Mouse (Mus musculus) hindbrain, embryonic 13.5 days (tissue): ENCODE measurements around the gene Scn8a. TPM values are rescaled to one million over a fixed set of nuclear protein-coding genes. Genes with fewer than 3 reads are reported as not detected.

Experiments
- ATAC-seq: fragments of 200-750 bp; cut with Nextera tagmentation; 2 replicates; pipeline ENCODE4 v1.8.0; 2017; ENCODE audit warnings: moderate TSS enrichment; ENCODE audit not compliant: low FRiP score
- H3K27ac ChIP-seq: fragments of 300-500 bp; sonication (generic); 2 replicates; pipeline ENCODE4 v1.5.1; 2015; ENCODE audit warnings: inconsistent platforms, mild to moderate bottlenecking, moderate library complexity
- H3K27me3 ChIP-seq: fragments of 300-500 bp; sonication (generic); 2 replicates; pipeline ENCODE4 v1.6.1; 2015; ENCODE audit warnings: mild to moderate bottlenecking, inconsistent platforms
- H3K36me3 ChIP-seq: fragments of 300-500 bp; sonication (generic); 2 replicates; pipeline ENCODE4 v1.6.1; 2015; ENCODE audit warnings: mild to moderate bottlenecking, inconsistent platforms
- H3K4me1 ChIP-seq: fragments of 300-500 bp; sonication (generic); replicated peaks from 2 replicates; pipeline ENCODE4 v1.6.1; 2015; ENCODE audit warnings: inconsistent platforms
- H3K4me2 ChIP-seq: fragments of 300-500 bp; sonication (generic); 2 replicates; pipeline ENCODE4 v1.6.1; 2015; ENCODE audit warnings: inconsistent platforms, mild to moderate bottlenecking, moderate library complexity
- H3K4me3 ChIP-seq: fragments of 300-500 bp; sonication (generic); 2 replicates; pipeline ENCODE4 v1.5.1; 2015; ENCODE audit warnings: mild to moderate bottlenecking, inconsistent platforms
- H3K9ac ChIP-seq: fragments of 300-500 bp; sonication (generic); 2 replicates; pipeline ENCODE4 v1.6.1; 2015; ENCODE audit warnings: mild to moderate bottlenecking, inconsistent platforms
- H3K9me3 ChIP-seq: fragments of 300-500 bp; sonication (generic); 2 replicates; pipeline ENCODE4 v1.6.1; 2016; ENCODE audit warnings: inconsistent platforms
- WGBS: fragments of 180-500 bp; shearing (Covaris S2); methylation state at CpG from one replicate; pipeline ENCODE4 v1.1.7; 2015; 5-methylcytosine and 5-hydroxymethylcytosine counted together
- polyA plus RNA-seq: library from polyadenylated mRNA; unstranded; fragments of >200 nt; fragmentation: Nextera tagmentation; extraction: Ambion mirVana; gene quantifications from 2 replicates; pipeline ENCODE4 v1.2.1, GENCODE M21; 2015

Scn8a gene
- polyA plus RNA-seq, 1 experiment from 2014 or later, result 18.8 TPM

DNA sequence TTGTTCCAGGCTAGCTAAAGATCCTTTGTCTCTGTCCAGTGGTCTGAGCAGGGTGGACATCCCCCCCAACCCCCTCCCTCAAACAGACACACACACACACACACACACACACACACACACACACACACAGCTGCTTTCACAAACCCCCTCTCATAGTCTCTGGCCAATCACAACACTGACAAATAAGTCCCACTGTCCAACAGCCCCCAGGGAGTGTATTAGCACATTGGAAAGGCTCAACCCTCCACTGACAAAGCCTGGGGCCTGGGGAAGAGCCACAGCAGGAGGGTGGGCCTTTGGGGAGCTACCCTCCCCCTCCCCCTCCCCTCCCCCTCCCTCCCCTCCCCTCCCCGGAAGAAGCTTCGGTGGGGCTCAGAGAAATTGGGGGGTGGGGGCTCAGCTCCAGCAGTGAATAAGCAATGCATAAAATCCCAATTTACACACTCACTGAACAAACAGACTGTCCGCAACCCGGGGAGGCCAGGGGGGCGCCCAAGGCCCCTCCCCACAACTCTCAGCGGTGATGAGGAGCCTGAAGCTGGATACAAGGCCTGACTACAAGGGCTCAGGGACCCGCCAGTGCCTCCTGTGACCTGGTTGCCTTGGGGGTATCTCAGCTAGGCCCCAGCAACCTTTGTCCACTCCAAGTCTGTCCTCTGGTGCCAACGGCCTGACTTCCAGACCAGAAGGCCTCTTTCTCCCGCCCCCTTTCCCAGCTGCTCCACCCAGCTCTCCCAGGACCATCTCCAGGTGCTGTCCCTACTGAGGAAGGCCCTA lies 197.4 kb downstream of the Scn8a start:
- 10% methylated on average over 7 of the region's 9 CpGs for WGBS
- no peak overlapping the region for H3K4me2 ChIP-seq
- H3K4me1 ChIP-seq, result peaks cover 79% of the 10 kb centered on the region
- no peaks in the 10 kb centered on the region for H3K9me3 ChIP-seq
- H3K9ac ChIP-seq, result 0 out of 2 replicates have a peak overlapping the region, but pooled peaks have one; percentile 43
- no peak overlapping the region for H3K4me3 ChIP-seq
- H3K27ac ChIP-seq, result peak overlapping the region; percentile 78
- H3K27me3 ChIP-seq, result no peaks in the 10 kb centered on the region
- ATAC-seq, result no peak
- H3K36me3 ChIP-seq, result no peaks in the 10 kb centered on the region

DNA sequence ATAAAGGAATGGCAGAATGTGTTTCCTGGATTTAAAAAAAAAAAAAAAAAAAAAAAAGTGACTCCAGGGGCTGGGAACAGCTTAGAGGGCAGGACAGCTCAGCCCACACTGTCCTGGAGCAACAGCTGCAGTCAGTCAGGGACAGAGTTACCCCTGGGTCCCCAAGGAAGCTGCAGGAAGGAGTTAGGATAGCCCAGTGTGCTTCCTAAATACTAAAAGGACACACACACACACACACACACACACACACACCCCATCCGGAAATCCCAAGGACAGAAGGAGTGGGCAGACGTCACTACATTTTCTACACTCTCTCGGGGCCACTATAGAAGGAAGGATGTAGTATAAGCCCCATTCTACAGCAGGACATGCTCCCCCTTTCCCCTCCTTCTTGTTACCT lies 198.4 kb downstream of the Scn8a start:
- H3K36me3 ChIP-seq, result no peaks in the 10 kb centered on the region
- H3K9me3 ChIP-seq, result no peaks in the 10 kb centered on the region
- H3K4me2 ChIP-seq, result no peak overlapping the region
- no peaks in the 10 kb centered on the region for H3K27me3 ChIP-seq
- H3K9ac ChIP-seq, result no peak overlapping the region
- peak overlapping the region; percentile 78 for H3K27ac ChIP-seq
- ATAC-seq, result no peak
- 38% methylated on average over 3 of the region's 3 CpGs for WGBS
- no peak overlapping the region for H3K4me3 ChIP-seq
- H3K4me1 ChIP-seq, result peaks cover 76% of the 10 kb centered on the region

DNA sequence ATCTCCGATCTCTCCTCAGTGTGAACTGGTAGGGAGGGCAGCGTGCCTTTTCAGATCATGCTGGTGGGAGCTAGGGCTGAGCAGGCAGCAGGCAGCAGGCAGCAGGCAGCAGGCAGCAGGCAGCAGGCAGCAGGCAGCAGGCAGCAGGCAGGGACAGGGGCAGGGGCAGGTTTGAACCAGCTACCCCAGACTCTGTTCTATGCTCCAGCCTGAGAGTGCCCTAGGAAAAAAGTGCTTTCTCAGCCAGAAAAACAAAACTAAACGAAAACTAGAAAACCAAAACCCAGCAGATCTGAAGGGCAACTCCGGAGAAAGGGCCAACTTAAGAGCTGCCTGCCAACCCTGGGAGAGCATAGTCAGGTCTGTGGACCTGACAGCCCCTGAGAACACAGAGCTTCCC lies 199.0 kb downstream of the Scn8a start:
- ATAC-seq, result no peak
- Histone ChIP-seq H3K9me3 (no peaks in the 10 kb centered on the region), H3K27me3 (no peaks in the 10 kb centered on the region), H3K4me2 (no peak overlapping the region), H3K4me3 (no peak overlapping the region), H3K4me1 (peaks cover 80% of the 10 kb centered on the region), H3K36me3 (no peaks in the 10 kb centered on the region), H3K27ac (no peak overlapping the region), H3K9ac (no peak overlapping the region)
- 45% methylated on average over 4 of the region's 4 CpGs for WGBS

DNA sequence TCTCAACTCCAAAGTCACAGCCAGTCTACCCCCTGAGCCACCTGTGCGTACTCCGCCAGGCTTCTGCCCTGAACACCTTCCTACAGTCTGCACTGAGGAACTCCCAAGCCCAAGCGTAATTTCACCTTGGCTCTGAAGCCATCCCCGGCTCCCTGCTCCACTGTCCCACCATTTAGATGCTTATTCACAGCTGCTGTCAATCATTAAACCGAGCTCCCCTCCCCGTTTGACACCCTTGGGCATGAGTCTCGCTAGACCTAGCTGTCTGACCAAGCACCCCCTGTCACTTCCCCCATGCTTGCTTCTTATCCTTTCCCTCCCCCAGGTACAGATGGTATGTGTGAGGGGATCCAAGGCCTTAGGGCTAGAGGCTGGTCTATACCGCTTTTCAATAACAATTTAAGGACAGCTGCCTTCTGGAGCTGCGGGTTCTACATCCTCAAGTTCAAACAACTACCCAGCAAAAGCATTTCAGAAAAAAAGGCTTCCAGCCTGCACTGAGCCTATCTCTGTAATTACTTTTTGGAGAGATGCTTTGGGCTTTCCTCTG lies 200.1 kb downstream of the Scn8a start:
- no peak overlapping the region for H3K4me3 ChIP-seq
- H3K36me3 ChIP-seq, result no peaks in the 10 kb centered on the region
- H3K27ac ChIP-seq, result no peak overlapping the region
- H3K9me3 ChIP-seq, result no peaks in the 10 kb centered on the region
- WGBS, result 39% methylated on average over 9 of the region's 9 CpGs
- peak overlapping the region; percentile 59; the same call in 1 of the 2 replicates for H3K9ac ChIP-seq
- H3K4me1 ChIP-seq, result peaks cover 90% of the 10 kb centered on the region
- H3K4me2 ChIP-seq, result no peak overlapping the region
- no peak for ATAC-seq
- H3K27me3 ChIP-seq, result no peaks in the 10 kb centered on the region

DNA sequence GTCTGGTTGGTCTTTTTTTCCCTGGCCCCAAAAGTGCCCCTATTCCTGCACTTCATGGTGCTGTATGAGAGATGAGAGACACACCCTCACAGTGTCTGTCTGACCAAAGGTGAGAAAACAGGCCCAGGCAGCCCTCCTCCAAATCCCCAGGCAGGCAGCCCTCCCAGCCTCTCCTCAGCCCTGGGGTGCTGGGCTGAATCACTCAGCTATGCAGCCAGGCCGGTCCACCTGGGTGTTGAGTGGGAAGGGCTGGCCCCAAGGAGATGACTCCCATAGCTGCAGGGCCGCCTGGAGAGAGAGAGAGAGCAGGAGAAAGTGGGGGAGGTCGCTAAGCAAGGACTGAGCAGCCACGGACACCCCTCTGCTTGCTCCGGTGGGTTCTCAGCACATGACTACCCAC lies 201.1 kb downstream of the Scn8a start:
- no peak overlapping the region for H3K4me2 ChIP-seq
- H3K4me1 ChIP-seq, result peaks cover 90% of the 10 kb centered on the region
- no peak for ATAC-seq
- H3K4me3 ChIP-seq, result no peak overlapping the region
- H3K27me3 ChIP-seq, result no peaks in the 10 kb centered on the region
- peak overlapping the region; percentile 39; the same call in 1 of the 2 replicates for H3K9ac ChIP-seq
- H3K36me3 ChIP-seq, result no peaks in the 10 kb centered on the region
- no peak overlapping the region for H3K27ac ChIP-seq
- no peaks in the 10 kb centered on the region for H3K9me3 ChIP-seq
- whole genome bisulfite sequencing, result 32% methylated on average over 5 of the region's 5 CpGs

DNA sequence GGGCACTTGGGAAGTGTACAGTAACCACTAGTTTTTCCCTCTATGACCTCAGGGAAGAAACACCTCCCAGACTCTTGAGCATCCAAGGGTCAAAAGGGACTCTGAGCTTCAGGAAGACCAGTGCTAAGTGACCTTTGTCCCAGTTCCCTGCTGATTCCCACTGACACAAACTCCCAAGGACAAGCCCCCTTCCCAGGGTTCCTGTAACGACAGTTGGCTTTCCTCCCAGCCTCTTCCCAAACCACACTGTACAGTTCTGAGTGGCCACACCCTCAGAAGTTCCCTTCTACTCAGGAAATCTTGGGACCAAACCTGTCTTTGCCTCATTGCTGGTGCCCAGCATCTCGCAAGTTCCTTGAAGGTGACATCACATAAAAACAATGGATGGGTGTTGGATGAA lies 203.1 kb downstream of the Scn8a start:
- no peaks in the 10 kb centered on the region for H3K36me3 ChIP-seq
- 62% methylated on average over 2 of the region's 2 CpGs for WGBS
- no peak overlapping the region for H3K27ac ChIP-seq
- no peak overlapping the region for H3K4me2 ChIP-seq
- peaks cover 90% of the 10 kb centered on the region for H3K4me1 ChIP-seq
- H3K9me3 ChIP-seq, result no peaks in the 10 kb centered on the region
- no peak for ATAC-seq
- H3K4me3 ChIP-seq, result no peak overlapping the region
- H3K27me3 ChIP-seq, result no peaks in the 10 kb centered on the region
- no peak overlapping the region for H3K9ac ChIP-seq

DNA sequence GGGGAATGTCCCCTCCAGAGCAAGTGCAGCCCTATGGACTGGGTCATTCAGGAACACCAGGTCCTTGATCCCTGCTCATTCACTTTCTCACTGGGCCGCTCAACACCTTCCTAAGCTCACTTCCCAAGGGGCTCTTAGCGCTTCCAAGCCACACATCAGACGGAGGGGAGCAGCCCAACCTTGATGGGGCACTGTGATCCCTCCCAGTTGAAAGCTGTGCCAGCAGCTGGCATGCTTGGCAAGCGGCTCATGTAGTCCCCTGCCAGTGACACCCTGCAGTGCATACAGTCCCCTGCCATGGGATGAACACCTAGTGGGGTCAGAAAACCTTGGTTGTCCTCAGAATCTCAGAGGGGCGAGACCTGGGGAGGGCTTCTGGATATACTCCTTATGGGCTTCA lies 204.4 kb downstream of the Scn8a start:
- WGBS, result 66% methylated on average over 5 of the region's 5 CpGs
- no peaks in the 10 kb centered on the region for H3K9me3 ChIP-seq
- H3K4me2 ChIP-seq, result no peak overlapping the region
- ATAC-seq, result no peak
- no peak overlapping the region for H3K4me3 ChIP-seq
- H3K9ac ChIP-seq, result no peak overlapping the region
- H3K27ac ChIP-seq, result 0 out of 2 replicates have a peak overlapping the region, but pooled peaks have one; percentile 2
- peaks cover 88% of the 10 kb centered on the region for H3K4me1 ChIP-seq
- H3K27me3 ChIP-seq, result no peaks in the 10 kb centered on the region
- no peaks in the 10 kb centered on the region for H3K36me3 ChIP-seq

DNA sequence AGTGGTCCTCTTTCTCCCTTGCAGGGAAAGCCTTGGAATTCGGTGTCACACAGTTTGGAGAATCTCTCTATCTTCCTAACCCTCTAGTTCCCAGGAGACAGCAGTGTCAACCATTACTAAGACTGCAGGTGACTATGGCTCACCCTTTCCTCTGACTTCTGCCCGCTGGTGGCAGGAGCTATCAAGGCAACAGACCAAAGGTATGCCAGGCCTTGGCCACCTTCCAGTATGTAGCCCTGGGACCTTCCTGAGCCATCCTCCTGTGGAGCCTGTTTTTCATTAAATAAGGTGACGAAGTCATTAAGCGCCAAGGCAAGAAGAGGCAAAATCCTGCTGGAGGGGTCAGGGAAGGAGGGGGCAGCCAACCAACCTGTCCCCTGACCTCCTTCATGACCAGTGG lies 205.5 kb downstream of the Scn8a start:
- Histone ChIP-seq H3K36me3 (no peaks in the 10 kb centered on the region), H3K9ac (peak overlapping the region; percentile 84; the same call in 1 of the 2 replicates), H3K9me3 (no peaks in the 10 kb centered on the region), H3K27me3 (no peaks in the 10 kb centered on the region), H3K4me2 (peak overlapping the region; percentile 80), H3K4me3 (no peak overlapping the region), H3K27ac (peak overlapping the region; percentile 88), H3K4me1 (peaks cover 87% of the 10 kb centered on the region)
- no peak for ATAC-seq
- 64% methylated on average over 4 of the region's 4 CpGs for WGBS

DNA sequence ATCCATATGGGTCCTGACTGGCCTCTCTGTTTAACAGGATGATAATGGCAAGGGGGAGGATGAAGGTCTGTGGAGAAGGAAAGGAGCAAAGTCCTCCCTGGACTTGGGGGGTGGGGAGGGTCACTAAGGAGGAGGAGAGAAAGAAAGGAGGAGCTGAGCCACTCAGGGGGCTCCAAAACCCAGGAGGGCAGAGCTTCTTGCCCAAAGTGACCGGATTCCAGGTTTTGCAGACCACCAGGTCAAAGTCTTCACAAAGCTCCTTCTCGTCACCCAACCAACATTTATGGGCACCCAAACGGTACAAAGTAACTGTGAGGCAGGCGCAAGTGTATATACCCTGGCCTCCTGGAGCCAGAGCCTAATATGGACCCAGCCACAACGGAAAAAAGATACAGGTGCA lies 206.0 kb downstream of the Scn8a start:
- Histone ChIP-seq H3K36me3 (no peaks in the 10 kb centered on the region), H3K4me1 (peaks cover 86% of the 10 kb centered on the region), H3K27me3 (no peaks in the 10 kb centered on the region), H3K4me3 (peak overlapping the region; percentile 66), H3K9ac (peak overlapping the region; percentile 84), H3K27ac (peak overlapping the region; percentile 88), H3K4me2 (peak overlapping the region; percentile 80), H3K9me3 (no peaks in the 10 kb centered on the region)
- WGBS, result 19% methylated on average over 5 of the region's 5 CpGs
- ATAC-seq, result no peak

DNA sequence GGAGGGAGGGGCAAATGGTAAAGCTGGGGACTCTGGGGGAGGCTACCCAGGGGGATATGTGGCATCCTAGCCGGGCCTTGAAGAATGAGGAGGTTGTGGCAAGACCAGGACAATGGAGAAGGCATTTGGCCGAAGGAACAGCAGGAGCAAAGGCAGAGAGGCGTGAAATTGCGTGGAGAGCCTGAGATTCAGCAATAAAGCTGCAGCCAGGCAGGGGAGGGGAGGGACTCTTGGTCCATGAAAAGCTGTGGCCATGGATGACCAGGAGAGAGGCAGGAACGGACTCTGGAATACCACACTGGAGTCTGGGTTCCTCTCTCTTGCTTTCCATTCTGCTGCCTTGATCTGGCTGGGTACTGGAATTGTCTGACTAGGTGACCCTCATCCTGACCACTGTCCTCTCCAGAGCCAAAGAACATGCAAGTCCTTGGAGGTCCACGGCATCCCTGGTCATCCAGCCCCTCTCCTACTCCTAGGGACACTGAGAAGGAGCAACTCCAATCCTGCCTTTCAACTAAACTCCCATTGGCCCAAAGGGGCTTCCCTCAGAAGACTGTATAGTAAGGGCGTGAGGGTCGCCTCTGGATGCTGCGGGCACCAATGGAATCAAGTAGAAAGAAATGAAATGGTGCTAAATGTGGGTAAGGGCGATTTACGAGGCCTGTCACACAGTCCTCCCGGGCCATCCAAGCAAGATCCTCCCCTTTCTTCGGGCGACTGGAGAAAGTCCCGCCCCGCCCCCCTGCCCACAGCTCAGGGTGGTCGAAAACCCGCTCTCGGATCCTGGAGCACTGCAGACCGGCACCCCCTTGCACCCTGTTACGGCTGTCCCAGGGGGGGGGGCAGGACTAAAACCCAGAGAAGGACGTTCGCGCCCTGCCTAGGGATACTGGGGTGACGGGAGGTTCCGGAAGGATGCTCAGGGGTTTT lies 206.7 kb downstream of the Scn8a start:
- peak overlapping the region; percentile 66 for H3K4me3 ChIP-seq
- no peaks in the 10 kb centered on the region for H3K27me3 ChIP-seq
- ATAC-seq, result peak; percentile 21; the same call in 1 of the 2 replicates
- H3K9me3 ChIP-seq, result no peaks in the 10 kb centered on the region
- H3K4me1 ChIP-seq, result peaks cover 85% of the 10 kb centered on the region
- peak overlapping the region; percentile 84 for H3K9ac ChIP-seq
- H3K27ac ChIP-seq, result peak overlapping the region; percentile 88
- 3% methylated on average over 25 of the region's 26 CpGs for WGBS
- peak overlapping the region; percentile 80 for H3K4me2 ChIP-seq
- no peaks in the 10 kb centered on the region for H3K36me3 ChIP-seq

DNA sequence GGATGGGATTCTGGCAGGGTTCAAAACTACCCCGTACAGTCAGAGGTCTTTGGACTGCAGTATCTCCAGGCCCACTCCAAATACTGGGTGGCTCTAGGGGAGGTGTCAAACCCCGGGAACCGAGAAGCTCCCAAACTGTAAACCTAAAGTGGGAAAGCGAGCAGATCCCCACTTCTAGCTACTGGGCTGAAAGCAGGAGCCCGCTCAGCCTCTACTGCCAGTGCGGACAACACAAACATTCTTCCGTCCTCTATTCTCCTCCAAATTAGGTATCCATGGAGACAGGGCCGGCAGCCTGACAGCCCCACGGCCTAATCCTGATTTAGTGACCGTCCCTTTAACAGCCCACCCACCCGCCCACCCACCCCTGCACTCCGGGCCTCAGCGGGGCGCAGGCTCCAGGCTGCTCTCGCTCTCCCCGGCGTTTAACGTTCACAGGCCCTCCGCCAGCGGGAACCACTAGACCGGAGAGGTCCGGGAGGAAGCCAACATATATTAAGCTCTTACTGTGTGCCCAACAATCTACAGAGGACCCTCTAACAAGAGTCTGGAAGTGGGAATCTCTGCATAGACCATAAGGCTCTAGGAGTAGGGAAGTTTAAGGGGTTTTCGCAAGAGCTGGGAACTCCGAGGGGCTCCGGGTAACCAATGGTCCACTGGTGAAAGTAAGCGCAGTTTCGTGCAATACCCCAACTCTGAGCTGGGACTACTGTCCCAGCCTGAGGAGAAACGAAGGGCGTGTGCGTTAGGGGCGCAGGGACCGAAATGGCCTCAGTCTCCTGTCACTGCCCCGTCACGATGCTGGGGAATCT lies 207.5 kb downstream of the Scn8a start:
- peak; percentile 25; the same call in 1 of the 2 replicates for ATAC-seq
- Histone ChIP-seq H3K4me3 (peak overlapping the region; percentile 66), H3K9ac (peak overlapping the region; percentile 84), H3K27ac (peak overlapping the region; percentile 88), H3K4me1 (peaks cover 81% of the 10 kb centered on the region), H3K27me3 (no peaks in the 10 kb centered on the region), H3K36me3 (no peaks in the 10 kb centered on the region), H3K9me3 (no peaks in the 10 kb centered on the region), H3K4me2 (peak overlapping the region; percentile 80)
- whole genome bisulfite sequencing, result under 1% methylated on average over 34 of the region's 34 CpGs
